Mouse (Mus musculus) liver, postnatal 0 days (tissue): ENCODE data around the gene Arfip1. TPM values are rescaled to one million over a fixed set of nuclear protein-coding genes. Genes with fewer than 3 reads are reported as not detected.
A peak's percentile ranks its signal among the peaks of the same experiment; 100 is the strongest.
"Not testable (repeated sequence)": the region's sequence is repeated elsewhere in the genome, so short reads cannot be mapped to it uniquely, and the experiment has no call there.

Experiments used
- ATAC-seq: fragments of 200-750 bp; cut with Nextera tagmentation; 2 replicates; pipeline ENCODE4 v1.8.0; 2017; ENCODE audit warnings: mild to moderate bottlenecking, moderate library complexity
- DNase-seq: peaks from one replicate; pipeline ENCODE4 v3.0.0-alpha.2; 2016
- H3K27ac ChIP-seq: fragments of 300-500 bp; sonication (generic); 2 replicates; pipeline ENCODE4 v1.5.1; 2014; ENCODE audit warnings: antibody characterized with exemption, moderate library complexity, mild to moderate bottlenecking, low read depth
- H3K27me3 ChIP-seq: fragments of 300-500 bp; sonication (generic); 2 replicates; pipeline ENCODE4 v1.6.1; 2014; ENCODE audit warnings: low read length, control low read depth, mixed read lengths; ENCODE audit not compliant: insufficient read depth
- H3K36me3 ChIP-seq: fragments of 300-500 bp; sonication (generic); replicated peaks from 2 replicates; pipeline ENCODE4 v1.6.1; 2014; ENCODE audit warnings: mild to moderate bottlenecking, control low read depth, low read length, moderate library complexity, mixed read lengths; ENCODE audit not compliant: insufficient read depth
- H3K4me1 ChIP-seq: fragments of 300-500 bp; sonication (generic); 2 replicates; pipeline ENCODE4 v1.6.1; 2014; ENCODE audit warnings: antibody characterized with exemption, mild to moderate bottlenecking, control low read depth; ENCODE audit not compliant: insufficient read depth
- H3K4me2 ChIP-seq: fragments of 300-500 bp; sonication (generic); 2 replicates; pipeline ENCODE4 v1.6.1; 2014; ENCODE audit warnings: low read depth, mild to moderate bottlenecking, low read length, moderate library complexity, mixed read lengths
- H3K4me3 ChIP-seq: fragments of 300-500 bp; sonication (generic); 2 replicates; pipeline ENCODE4 v1.5.1; 2014; ENCODE audit warnings: low read depth, low read length
- H3K9ac ChIP-seq: fragments of 300-500 bp; sonication (generic); replicated peaks from 2 replicates; pipeline ENCODE4 v1.6.1; 2014; ENCODE audit warnings: mild to moderate bottlenecking, moderate library complexity
- H3K9me3 ChIP-seq: fragments of 300-500 bp; sonication (generic); 2 replicates; pipeline ENCODE4 v1.6.1; 2016; ENCODE audit warnings: mild to moderate bottlenecking, control low read depth, low read length, mixed read lengths
- CTCF ChIP-seq: sonication (generic); IDR thresholded peaks from 2 replicates; pipeline ENCODE4 v1.5.1; 2016; ENCODE audit warnings: antibody characterized with exemption, low read depth
- EP300 ChIP-seq: IDR thresholded peaks from 2 replicates; pipeline ENCODE4 v1.6.1; 2016; ENCODE audit warnings: antibody characterized with exemption, low read depth, mild to moderate bottlenecking
- WGBS: fragments of 180-500 bp; shearing (Covaris S2); extraction: QIAGEN DNeasy Blood & Tissue Kit; methylation state at CpG from one replicate; pipeline ENCODE4 v1.1.7; 2014; ENCODE audit not compliant: insufficient replicate concordance; 5-methylcytosine and 5-hydroxymethylcytosine counted together
- polyA plus RNA-seq: library from polyadenylated mRNA; unstranded; fragments of >200 nt; fragmentation: Nextera tagmentation; extraction: Ambion mirVana; gene quantifications from 2 replicates; pipeline ENCODE4 v1.2.1, GENCODE M21; 2015

The Arfip1 gene
- polyA plus RNA-seq, 1 experiment from 2014 or later = 15.1 TPM

GRCm38 (mm10) chr3:84582913-84583276, 470 bp upstream of the Arfip1 start:
- WGBS = 0% methylated on average over 27 of the region's 27 CpGs
- TF ChIP-seq CTCF = no peak
- TF ChIP-seq EP300 = no peak
- Histone ChIP-seq H3K4me2 (peak overlapping the region; percentile 87), H3K9ac (peak overlapping the region; percentile 79), H3K4me3 (peak overlapping the region; percentile 73), H3K27me3 (no peaks in the 10 kb centered on the region), H3K4me1 (peaks cover 18% of the 10 kb centered on the region), H3K36me3 (no peaks in the 10 kb centered on the region), H3K9me3 (no peaks in the 10 kb centered on the region), H3K27ac (peak overlapping the region; percentile 82)
- ATAC-seq = no peak; the same call in 1 of the 2 replicates
- DNase-seq = no peak

DNA sequence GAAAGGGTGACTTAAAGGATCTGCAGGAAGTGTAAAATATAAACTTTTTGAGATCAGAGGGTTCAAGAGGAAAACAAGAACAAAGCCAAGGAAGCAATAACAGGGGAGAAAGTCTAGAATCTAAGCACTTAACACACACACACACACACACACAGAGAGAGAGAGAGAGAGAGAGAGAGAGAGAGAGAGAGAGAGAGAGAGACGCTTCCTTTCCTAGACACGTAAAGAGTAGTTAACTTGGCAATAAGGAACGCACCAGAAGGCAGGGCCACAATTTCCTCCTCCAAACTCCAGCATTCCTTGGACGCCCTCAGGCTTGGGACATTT, 766 bp downstream of the Arfip1 start:
- H3K4me2 ChIP-seq = peak overlapping the region; percentile 87
- DNase-seq = no peak
- TF ChIP-seq CTCF = no peak
- TF ChIP-seq EP300 = no peak
- H3K36me3 ChIP-seq = no peaks in the 10 kb centered on the region
- peaks cover 18% of the 10 kb centered on the region for H3K4me1 ChIP-seq
- peak overlapping the region; percentile 79 for H3K9ac ChIP-seq
- H3K9me3 ChIP-seq = no peaks in the 10 kb centered on the region
- ATAC-seq = no peak
- peak overlapping the region; percentile 73 for H3K4me3 ChIP-seq
- WGBS = 0% methylated on average over 4 of the region's 4 CpGs
- peak overlapping the region; percentile 82 for H3K27ac ChIP-seq
- H3K27me3 ChIP-seq = no peaks in the 10 kb centered on the region

GRCm38 (mm10) chr3:84580716-84581115, 1.7 kb downstream of the Arfip1 start:
- no peak for TF ChIP-seq CTCF
- TF ChIP-seq EP300 = no peak
- H3K9me3 ChIP-seq = no peaks in the 10 kb centered on the region
- H3K27me3 ChIP-seq = no peaks in the 10 kb centered on the region
- peak overlapping the region; percentile 87 for H3K4me2 ChIP-seq
- H3K9ac ChIP-seq = no peak overlapping the region
- 25% methylated on average over 4 of the region's 4 CpGs for WGBS
- no peaks in the 10 kb centered on the region for H3K36me3 ChIP-seq
- peaks cover 18% of the 10 kb centered on the region for H3K4me1 ChIP-seq
- DNase-seq = no peak
- no peak for ATAC-seq
- no peak overlapping the region for H3K27ac ChIP-seq
- no peak overlapping the region for H3K4me3 ChIP-seq

GRCm38 (mm10) chr3:84570501-84570900, 11.9 kb downstream of the Arfip1 start:
- WGBS = 69% methylated on average over 3 of the region's 3 CpGs
- Histone ChIP-seq H3K27me3 (no peaks in the 10 kb centered on the region), H3K9me3 (no peaks in the 10 kb centered on the region), H3K4me3 (no peak overlapping the region), H3K36me3 (no peaks in the 10 kb centered on the region), H3K9ac (no peak overlapping the region), H3K4me1 (no peaks in the 10 kb centered on the region), H3K27ac (no peak overlapping the region), H3K4me2 (no peak overlapping the region)
- no peak for TF ChIP-seq CTCF
- no peak for TF ChIP-seq EP300
- ATAC-seq = no peak
- no peak for DNase-seq

DNA sequence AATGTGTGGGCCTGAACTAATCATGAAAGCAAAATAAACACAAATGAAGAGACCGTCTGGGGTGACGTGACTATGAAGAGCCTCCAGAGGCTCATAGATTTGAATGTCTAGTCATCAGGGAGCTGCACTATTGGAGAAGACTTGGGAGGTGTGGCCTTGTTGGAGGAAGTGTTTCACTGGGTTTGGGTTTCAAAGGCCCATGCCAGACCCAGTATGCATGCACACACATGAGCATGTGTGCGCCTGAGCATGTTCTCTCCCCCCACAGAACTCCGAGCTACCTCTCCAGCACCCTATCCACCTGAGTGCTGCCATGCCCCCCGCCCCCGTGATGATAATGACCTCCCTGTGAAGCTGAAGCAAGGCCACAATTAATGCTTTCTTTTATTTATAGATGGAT, 12.8 kb downstream of the Arfip1 start:
- H3K4me3 ChIP-seq = no peak overlapping the region
- DNase-seq (no peak), ATAC-seq (no peak)
- no peak overlapping the region for H3K4me2 ChIP-seq
- H3K9ac ChIP-seq = no peak overlapping the region
- TF ChIP-seq EP300 = no peak
- TF ChIP-seq CTCF = no peak
- H3K27me3 ChIP-seq = no peaks in the 10 kb centered on the region
- no peaks in the 10 kb centered on the region for H3K9me3 ChIP-seq
- WGBS = 77% methylated on average over 6 of the region's 6 CpGs
- no peaks in the 10 kb centered on the region for H3K4me1 ChIP-seq
- no peak overlapping the region for H3K27ac ChIP-seq
- no peaks in the 10 kb centered on the region for H3K36me3 ChIP-seq

GRCm38 (mm10) chr3:84568540-84568939, 13.9 kb downstream of the Arfip1 start:
- H3K9me3 ChIP-seq = no peaks in the 10 kb centered on the region
- DNase-seq (no peak), ATAC-seq (no peak)
- TF ChIP-seq CTCF = no peak
- TF ChIP-seq EP300 = no peak
- WGBS = 84% methylated on average over 6 of the region's 6 CpGs
- H3K36me3 ChIP-seq = no peaks in the 10 kb centered on the region
- H3K27me3 ChIP-seq = no peaks in the 10 kb centered on the region
- no peak overlapping the region for H3K4me2 ChIP-seq
- H3K27ac ChIP-seq = no peak overlapping the region
- no peak overlapping the region for H3K9ac ChIP-seq
- no peaks in the 10 kb centered on the region for H3K4me1 ChIP-seq
- no peak overlapping the region for H3K4me3 ChIP-seq

GRCm38 (mm10) chr3:84563415-84563814, 19.0 kb downstream of the Arfip1 start:
- Histone ChIP-seq H3K27me3 (no peaks in the 10 kb centered on the region), H3K4me1 (peaks cover 2% of the 10 kb centered on the region; the same call in 1 of the 2 replicates), H3K36me3 (no peaks in the 10 kb centered on the region), H3K9me3 (no peaks in the 10 kb centered on the region), H3K4me3 (no peak overlapping the region), H3K4me2 (no peak overlapping the region), H3K27ac (no peak overlapping the region), H3K9ac (no peak overlapping the region)
- WGBS = 68% methylated on average over 4 of the region's 4 CpGs
- ATAC-seq (no peak), DNase-seq (no peak)
- no peak for TF ChIP-seq CTCF
- no peak for TF ChIP-seq EP300

- not testable (repeated sequence) for H3K36me3 ChIP-seq, DNase-seq, ATAC-seq, H3K27ac ChIP-seq, H3K27me3 ChIP-seq, H3K4me1 ChIP-seq, H3K4me2 ChIP-seq, H3K4me3 ChIP-seq, H3K9ac ChIP-seq, H3K9me3 ChIP-seq
- 83% methylated on average over 2 of the region's 2 CpGs for WGBS
These were observed 19.5 kb downstream of the Arfip1 start for GRCm38 (mm10) chr3:84562911-84563310.
